Mouse (Mus musculus) ES-E14 (cell line): ENCODE results near the gene Primpol. TPM values are rescaled to one million over a fixed set of nuclear protein-coding genes. Genes with fewer than 3 reads are reported as not detected.

Experiments
- DNase-seq: peaks from one replicate; pipeline ENCODE4 v3.0.0-alpha.2; 2013; ENCODE audit warnings: low read depth, low spot score
- H3K27ac ChIP-seq: 2 replicates; pipeline ENCODE4 v1.5.1; 2012; ENCODE audit warnings: low read depth, mild to moderate bottlenecking, low read length, moderate library complexity, mixed read lengths; ENCODE audit not compliant: poor library complexity, insufficient read depth, severe bottlenecking
- H3K36me3 ChIP-seq: 2 replicates; pipeline ENCODE4 v1.6.1; 2012; ENCODE audit warnings: mild to moderate bottlenecking, low read length, moderate library complexity, mixed read lengths; ENCODE audit not compliant: control insufficient read depth, poor library complexity, insufficient read depth, severe bottlenecking
- H3K4me1 ChIP-seq, 2 experiments: fragments of 150-350 bp in 1 of 2; sonication (generic) in 1 of 2; 2 replicates each; pipeline ENCODE4 v1.6.1; 2012; ENCODE audit warnings: low read length in 2 of 2, mild to moderate bottlenecking in 1 of 2, mixed read lengths in 1 of 2; ENCODE audit not compliant: control insufficient read depth in 2 of 2, insufficient read depth in 2 of 2, poor library complexity in 1 of 2
- H3K4me3 ChIP-seq, 2 experiments: fragments of 150-350 bp in 1 of 2; sonication (generic) in 1 of 2; 2 replicates each; pipeline ENCODE4 v1.5.1; 2012; ENCODE audit warnings: low read length in 2 of 2, low read depth in 1 of 2, mild to moderate bottlenecking in 1 of 2, mixed read lengths in 1 of 2; ENCODE audit not compliant: insufficient read depth in 1 of 2, poor library complexity in 1 of 2, severe bottlenecking in 1 of 2
- H3K9ac ChIP-seq: 2 replicates; pipeline ENCODE4 v1.6.1; 2012; ENCODE audit warnings: low read depth, mild to moderate bottlenecking, low read length, mixed read lengths; ENCODE audit not compliant: poor library complexity, insufficient read depth, severe bottlenecking
- H3K9me3 ChIP-seq: fragments of 150-350 bp; sonication (generic); 2 replicates; pipeline ENCODE4 v1.6.1; 2012; ENCODE audit warnings: low read depth, mild to moderate bottlenecking, low read length; ENCODE audit not compliant: control insufficient read depth, insufficient read depth
- CHD2 ChIP-seq: IDR thresholded peaks from 2 replicates; pipeline ENCODE4 v1.6.1; 2014; ENCODE audit warnings: mild to moderate bottlenecking, low read depth, low read length, inconsistent platforms
- HCFC1 ChIP-seq: IDR thresholded peaks from 2 replicates; pipeline ENCODE4 v1.6.1; 2012; ENCODE audit warnings: low read length, inconsistent platforms, borderline replicate concordance; ENCODE audit not compliant: insufficient read depth
- MAFK ChIP-seq: IDR thresholded peaks from 2 replicates; pipeline ENCODE4 v1.6.1; 2014; ENCODE audit warnings: mild to moderate bottlenecking, low read depth, low read length, inconsistent platforms; ENCODE audit not compliant: insufficient read depth
- ZC3H11A ChIP-seq: IDR thresholded peaks from 2 replicates; pipeline ENCODE4 v1.6.1; 2012; ENCODE audit warnings: low read depth, mild to moderate bottlenecking, inconsistent platforms, low read length, borderline replicate concordance
- ZNF384 ChIP-seq: IDR thresholded peaks from 2 replicates; pipeline ENCODE4 v1.6.1; 2012; ENCODE audit warnings: low read depth, low read length, inconsistent platforms
- in situ Hi-C, 2 experiments: fragments of 600-800 bp; cut with MboI; formaldehyde crosslinking; loops; one replicate each; pipeline ENCODE4 v1.15.1; 2025; ENCODE audit warnings: low sequenced_read_pairs in 2 of 2, inconsistent platforms in 1 of 2; ENCODE audit not compliant: unreplicated experiment in 2 of 2
- total RNA-seq: library from RNA; depleted of rRNA; stranded (reverse); fragments of 300-350 nt; gene quantifications from 2 replicates; pipeline ENCODE4 v1.2.3, GENCODE M21; 2012

The Primpol gene
- total RNA-seq, 1 experiment, result 6.6 TPM

- no peak overlapping the region for H3K27ac ChIP-seq
- peaks cover 2% of the 10 kb centered on the region; the same call in 1 of the 2 replicates for H3K36me3 ChIP-seq
- in situ Hi-C loops, result no loop called here
- no peak for DNase-seq
- no peak overlapping the region for H3K4me3 ChIP-seq
- no peak overlapping the region for H3K9ac ChIP-seq
- H3K9me3 ChIP-seq, result no peaks in the 10 kb centered on the region
- no peak for TF ChIP-seq HCFC1
- TF ChIP-seq ZC3H11A, result no peak
- TF ChIP-seq ZNF384, result no peak
- TF ChIP-seq CHD2, result no peak
- no peak for TF ChIP-seq MAFK
- H3K4me1 ChIP-seq, result peaks cover 0 to 7% of the 10 kb centered on the region in 2 experiments; a peak in 2 of 4 replicates
Measured at GRCm38 (mm10) chr8:46567946-46568345, 49.1 kb downstream of the Primpol start.

DNA sequence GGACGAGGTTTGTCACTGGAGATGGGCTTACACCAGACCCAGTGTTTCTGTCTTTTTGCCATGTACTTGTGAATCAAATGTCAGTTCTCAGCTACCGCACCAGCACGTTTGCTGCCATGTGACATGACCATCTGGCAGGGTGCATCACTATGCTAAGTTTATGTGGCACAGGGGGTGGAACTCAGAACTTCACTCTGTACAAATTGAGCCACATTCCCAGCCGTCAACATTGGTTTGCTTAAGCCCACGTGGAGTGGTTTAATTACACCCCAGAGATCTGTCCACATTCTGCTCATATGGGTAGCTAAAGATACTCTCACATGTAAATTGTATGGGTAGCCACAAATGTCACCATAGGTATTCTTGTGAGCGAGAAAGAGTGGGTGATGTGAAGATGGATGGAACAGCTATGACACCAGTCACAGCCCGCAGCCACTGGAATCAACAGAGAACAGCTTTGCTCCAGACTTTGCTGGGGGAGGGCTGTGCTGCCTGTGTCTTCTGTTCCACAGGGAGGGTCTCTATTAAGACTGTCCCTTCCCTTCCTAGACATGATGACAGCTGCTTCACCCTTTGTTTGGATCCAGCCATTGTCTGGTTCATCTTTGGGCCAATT lies 50.0 kb downstream of the Primpol start:
- Histone ChIP-seq H3K9me3 (no peaks in the 10 kb centered on the region), H3K4me3 (no peak overlapping the region), H3K36me3 (peaks cover 6% of the 10 kb centered on the region; the same call in 1 of the 2 replicates), H3K27ac (no peak overlapping the region), H3K4me1 (peaks cover 0 to 4% of the 10 kb centered on the region in 2 experiments; a peak in 1 of 4 replicates), H3K9ac (no peak overlapping the region)
- no peak for DNase-seq
- in situ Hi-C loops, result no loop called here
- TF ChIP-seq MAFK, result no peak
- TF ChIP-seq HCFC1, result no peak
- TF ChIP-seq CHD2, result no peak
- TF ChIP-seq ZNF384, result no peak
- no peak for TF ChIP-seq ZC3H11A

- Histone ChIP-seq H3K4me3 (no peak overlapping the region), H3K27ac (no peak overlapping the region), H3K4me1 (peaks cover 0 to under 1% of the 10 kb centered on the region in 2 experiments; a peak in 1 of 4 replicates), H3K9ac (no peak overlapping the region), H3K9me3 (no peaks in the 10 kb centered on the region), H3K36me3 (peaks cover 10% of the 10 kb centered on the region; the same call in 1 of the 2 replicates)
- TF ChIP-seq CHD2 (no peak), ZNF384 (no peak), MAFK (no peak), HCFC1 (no peak), ZC3H11A (no peak)
- no peak for DNase-seq
- in situ Hi-C loops, result no loop called here
Measured at GRCm38 (mm10) chr8:46562333-46562732, 54.7 kb downstream of the Primpol start.

DNA sequence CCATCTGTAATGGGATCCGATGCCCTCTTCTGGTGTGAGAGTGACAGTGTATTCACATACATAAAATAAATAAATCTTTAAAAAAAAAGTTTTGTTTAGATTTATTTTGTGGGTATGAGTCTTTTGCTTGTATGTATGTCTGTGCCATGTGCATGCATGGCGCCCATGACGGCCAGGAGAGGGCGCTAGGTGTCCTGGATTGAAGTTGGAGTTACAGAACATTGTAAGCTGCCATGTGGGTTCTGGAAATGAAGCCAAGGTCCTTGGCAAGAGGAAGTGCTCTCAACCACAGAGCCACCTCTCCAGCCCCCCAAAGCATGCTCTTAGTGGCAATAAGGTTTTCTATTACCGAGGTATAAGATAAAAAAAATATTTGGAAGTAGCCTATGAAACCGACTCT lies 57.6 kb downstream of the Primpol start:
- H3K9ac ChIP-seq, result no peak overlapping the region
- DNase-seq, result no peak
- no peak for TF ChIP-seq ZC3H11A
- TF ChIP-seq HCFC1, result no peak
- no peak for TF ChIP-seq ZNF384
- TF ChIP-seq CHD2, result no peak
- no peak for TF ChIP-seq MAFK
- peaks cover 0 to 2% of the 10 kb centered on the region in 2 experiments; a peak in 1 of 4 replicates for H3K4me1 ChIP-seq
- H3K9me3 ChIP-seq, result no peaks in the 10 kb centered on the region
- no peak overlapping the region for H3K4me3 ChIP-seq
- H3K27ac ChIP-seq, result no peak overlapping the region
- in situ Hi-C loops, result no loop called here
- peaks cover 18% of the 10 kb centered on the region for H3K36me3 ChIP-seq

- H3K27ac ChIP-seq, result no peak overlapping the region
- H3K36me3 ChIP-seq, result peaks cover 8% of the 10 kb centered on the region
- peak overlapping the region; percentile 94 for H3K9ac ChIP-seq
- in situ Hi-C loops, result no loop called here
- peaks cover 0 to 2% of the 10 kb centered on the region in 2 experiments; a peak in 1 of 4 replicates for H3K4me1 ChIP-seq
- H3K4me3 ChIP-seq, result peak overlapping the region; percentile 71 to 91
- TF ChIP-seq ZC3H11A (no peak), CHD2 (no peak), ZNF384 (no peak), HCFC1 (no peak), MAFK (no peak)
- no peak for DNase-seq
- no peaks in the 10 kb centered on the region for H3K9me3 ChIP-seq
Measured at GRCm38 (mm10) chr8:46552441-46552765, 64.6 kb downstream of the Primpol start.
